Mouse (Mus musculus) cerebellum, postnatal 4 days (tissue): ENCODE measurements around the gene Mrpl12.
"Not testable (repeated sequence)": the region's sequence is repeated elsewhere in the genome, so short reads cannot be mapped to it uniquely, and the experiment has no call there.

ENCODE experiments used
- DNase-seq, 2 experiments: peaks; one replicate each; pipeline ENCODE4 v3.0.0; 2022; ENCODE audit warnings: low spot score in 2 of 2, mixed read lengths in 1 of 2

Mrpl12 gene

DNA sequence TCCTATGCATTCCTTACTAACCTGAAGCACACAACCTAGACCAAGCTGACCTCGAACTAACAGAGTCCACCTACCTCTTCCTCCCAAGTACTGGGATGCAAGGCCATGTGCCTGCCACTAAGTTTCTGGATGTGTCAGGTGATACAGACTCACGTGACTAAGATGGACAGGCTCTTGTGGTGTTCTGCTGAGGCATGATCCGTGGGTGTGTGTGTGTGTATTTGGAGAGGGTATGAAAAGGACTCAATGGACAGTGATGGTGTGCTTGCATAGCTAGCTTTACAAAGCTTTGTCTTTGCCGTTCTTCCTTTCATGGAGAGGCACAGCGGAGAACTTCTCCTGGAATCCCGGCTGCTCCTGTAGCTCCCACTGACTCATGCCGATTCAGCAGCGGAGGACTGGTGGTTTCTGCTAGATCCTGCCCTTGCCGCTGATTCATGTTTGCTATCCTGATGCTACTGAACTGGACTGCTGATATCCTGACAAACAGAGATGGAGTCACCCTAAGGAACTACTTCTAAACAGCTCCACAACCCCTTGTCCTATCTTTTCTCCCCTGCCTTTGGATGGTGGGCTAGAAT is 24.0 kb downstream of the Mrpl12 start:
- no peak for DNase-seq

GRCm38 (mm10) chr11:120509940-120510339 is 25.5 kb downstream of the Mrpl12 start:
- DNase-seq: no peak

DNA sequence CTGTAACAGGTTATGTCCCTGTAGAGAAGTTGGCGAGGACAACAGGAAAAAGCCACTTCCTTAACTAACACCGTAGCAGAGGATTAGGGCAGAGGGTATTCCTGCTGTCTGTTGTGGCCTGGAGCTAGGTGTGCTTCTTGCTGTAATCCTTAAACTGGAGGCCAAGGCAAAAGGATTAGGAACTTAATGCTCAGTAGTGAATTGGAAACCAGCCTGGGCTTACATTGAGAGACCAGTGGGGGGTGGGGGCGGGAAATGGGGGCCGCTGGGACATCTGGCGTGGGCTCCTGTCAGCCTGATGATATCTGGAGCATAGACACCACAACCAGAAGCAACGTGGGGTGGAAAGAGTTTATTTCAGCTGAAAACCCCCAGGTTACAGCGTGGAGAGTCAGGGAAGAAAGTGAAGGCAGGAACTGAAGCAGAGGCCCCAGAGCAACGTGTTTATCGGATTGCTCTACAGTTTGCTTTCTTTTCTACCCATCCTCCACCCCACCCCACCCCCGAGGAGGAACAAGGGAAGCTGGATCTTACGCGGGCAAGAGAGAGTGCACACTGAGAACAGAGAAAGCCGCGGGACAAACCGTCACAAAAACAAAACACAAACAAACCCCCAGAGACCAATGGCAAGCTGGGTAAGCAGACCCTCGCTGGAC is 26.1 kb downstream of the Mrpl12 start:
- no peak for DNase-seq

GRCm38 (mm10) chr11:120512790-120513453 is 28.5 kb downstream of the Mrpl12 start:
- DNase-seq: no peak

GRCm38 (mm10) chr11:120514262-120514661 is 29.8 kb downstream of the Mrpl12 start:
- not testable (repeated sequence) for DNase-seq

DNA sequence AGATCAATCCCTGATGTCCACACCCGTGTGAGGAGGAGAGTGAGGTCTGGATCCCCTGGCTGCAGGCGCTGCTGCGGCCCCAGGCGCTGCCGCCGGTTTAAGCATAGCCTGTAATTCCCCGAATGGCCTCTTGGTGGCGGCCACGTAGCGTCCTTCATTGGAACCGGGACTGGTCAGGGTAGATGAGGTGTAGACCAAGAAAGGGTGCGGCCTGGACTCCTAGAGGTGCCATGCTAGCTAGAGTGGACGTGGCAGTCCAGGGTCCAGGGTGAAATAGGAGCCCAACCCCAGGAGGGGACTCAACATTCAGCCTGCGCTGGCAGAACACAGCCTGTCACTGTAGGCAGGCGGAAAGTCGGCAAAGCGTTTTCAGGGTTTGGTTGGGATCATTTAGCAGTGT is 31.2 kb downstream of the Mrpl12 start:
- DNase-seq: peak; percentile 91 to 92

GRCm38 (mm10) chr11:120517147-120517546 is 32.7 kb downstream of the Mrpl12 start:
- DNase-seq: no peak

- DNase-seq: no peak
These were observed 33.6 kb downstream of the Mrpl12 start for GRCm38 (mm10) chr11:120518027-120518426.

DNA sequence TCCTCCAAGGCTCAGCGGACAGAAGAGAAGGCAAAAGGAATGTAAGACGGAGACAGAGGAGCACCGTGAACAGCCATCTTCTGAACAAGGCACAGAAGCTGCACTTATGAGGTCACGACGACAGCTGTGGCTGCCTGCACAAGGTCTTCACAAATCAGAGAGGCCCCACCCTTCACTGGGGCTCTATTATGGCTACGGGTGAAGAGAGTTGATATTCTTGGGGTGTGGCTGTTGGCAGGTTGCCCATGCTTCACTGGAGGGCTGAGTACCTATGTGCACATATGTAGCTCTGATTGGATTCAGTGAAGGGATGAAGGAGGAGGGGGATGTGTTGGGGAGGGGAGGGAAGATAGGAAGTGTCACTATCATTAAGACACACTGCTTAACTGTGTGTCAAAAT is 34.1 kb downstream of the Mrpl12 start:
- no peak for DNase-seq

GRCm38 (mm10) chr11:120519738-120520137 is 35.3 kb downstream of the Mrpl12 start:
- no peak for DNase-seq

DNA sequence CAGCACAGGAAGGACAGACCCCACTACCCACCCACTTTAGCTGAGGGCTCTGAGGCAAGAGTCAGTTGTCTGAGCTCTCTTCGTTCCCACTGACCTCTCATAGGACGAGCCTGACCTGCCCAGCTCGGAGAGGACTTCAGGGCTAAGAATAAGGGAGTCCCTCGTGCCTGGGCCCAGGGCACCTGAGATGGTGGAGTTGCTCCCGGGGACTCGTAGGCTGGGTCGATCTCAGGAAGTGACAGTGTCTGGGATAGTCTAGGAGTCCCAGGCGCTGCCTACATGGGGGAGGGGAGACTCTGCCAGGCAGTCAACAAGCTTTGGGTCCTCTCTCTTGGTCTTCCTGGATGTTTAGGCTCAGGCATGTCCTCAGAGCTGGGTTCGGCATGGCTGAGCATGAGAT is 36.1 kb downstream of the Mrpl12 start:
- no peak for DNase-seq

DNA sequence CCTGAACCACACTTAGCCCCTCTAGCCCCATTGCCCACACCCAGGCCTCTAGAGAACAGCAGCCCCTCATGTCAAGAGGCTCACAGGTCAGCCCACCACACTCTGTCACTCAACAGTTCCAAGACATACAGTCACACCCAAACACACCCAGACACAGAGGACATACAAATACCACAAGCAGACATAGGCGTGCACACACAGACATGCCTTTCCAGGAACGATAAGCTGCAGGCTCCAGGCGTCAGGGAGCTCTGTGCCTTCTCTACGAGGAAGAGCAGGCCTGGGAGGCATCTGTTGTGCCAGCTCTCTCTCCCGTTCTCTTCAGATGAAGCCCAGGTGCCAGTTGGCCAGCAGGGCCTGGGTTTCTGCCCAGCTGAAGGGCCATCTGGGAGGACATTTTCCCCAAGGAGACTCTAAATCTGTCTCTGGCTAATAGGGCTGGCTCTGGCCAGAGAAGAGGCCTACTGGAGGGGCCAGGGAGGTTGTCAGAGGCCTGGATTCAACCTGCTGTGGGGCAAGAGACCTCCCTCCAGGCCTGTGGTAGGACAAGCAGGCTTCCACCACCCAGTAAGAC is 36.6 kb downstream of the Mrpl12 start:
- DNase-seq: peak in 1 of 2 experiments; percentile 69

DNA sequence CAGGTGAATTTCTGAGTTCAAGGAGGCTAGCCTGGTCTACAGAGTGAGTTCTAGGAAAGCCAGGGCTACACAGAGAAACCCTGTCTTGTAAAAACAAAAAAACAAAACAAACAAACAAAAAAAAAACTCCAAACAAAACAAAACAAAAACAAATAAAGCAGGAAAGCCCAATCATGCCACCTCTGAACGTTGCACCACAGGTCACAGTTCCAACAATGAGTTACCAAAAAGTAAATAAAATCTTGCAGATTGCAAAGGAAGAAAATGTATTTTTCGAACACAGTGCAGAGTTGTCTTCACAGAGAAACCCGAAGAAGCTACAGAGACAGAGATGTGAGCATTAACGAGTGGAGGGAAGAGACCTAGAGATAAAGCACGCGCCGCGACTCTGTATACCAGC is 38.2 kb downstream of the Mrpl12 start:
- DNase-seq: no peak

GRCm38 (mm10) chr11:120525959-120526358 is 41.5 kb downstream of the Mrpl12 start:
- DNase-seq: no peak

DNA sequence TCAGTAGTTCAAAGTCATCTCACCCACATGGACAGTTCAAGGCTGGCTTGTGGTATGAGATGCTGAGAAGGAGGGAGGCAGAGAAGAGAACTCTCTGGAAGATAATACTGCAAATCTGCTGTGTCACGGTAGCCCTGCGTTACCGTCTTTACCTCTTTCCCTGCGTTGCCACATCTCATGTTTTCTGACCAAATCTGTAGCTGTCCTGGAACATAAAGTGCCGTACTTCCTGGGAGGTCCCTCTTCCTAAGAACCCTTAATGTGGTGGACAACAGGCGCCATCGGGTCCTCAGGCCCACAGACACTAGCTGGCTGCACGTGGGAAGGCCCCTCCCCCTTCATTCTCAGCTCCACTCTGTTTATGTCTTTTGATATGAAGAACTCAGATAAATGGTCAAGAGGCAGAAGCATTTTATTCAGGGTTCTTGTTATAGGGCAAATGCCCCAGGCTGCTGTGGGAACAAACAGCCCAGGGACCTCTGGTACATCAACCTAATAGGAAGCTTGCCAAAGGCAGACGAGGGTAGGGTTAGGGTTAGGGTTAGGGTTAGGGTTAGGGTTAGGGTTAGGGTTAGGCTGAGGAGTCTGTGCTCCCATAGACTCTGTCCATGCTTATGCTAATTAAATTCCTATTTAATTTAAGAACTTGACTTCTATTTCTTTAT is 43.4 kb downstream of the Mrpl12 start:
- no peak for DNase-seq

DNA sequence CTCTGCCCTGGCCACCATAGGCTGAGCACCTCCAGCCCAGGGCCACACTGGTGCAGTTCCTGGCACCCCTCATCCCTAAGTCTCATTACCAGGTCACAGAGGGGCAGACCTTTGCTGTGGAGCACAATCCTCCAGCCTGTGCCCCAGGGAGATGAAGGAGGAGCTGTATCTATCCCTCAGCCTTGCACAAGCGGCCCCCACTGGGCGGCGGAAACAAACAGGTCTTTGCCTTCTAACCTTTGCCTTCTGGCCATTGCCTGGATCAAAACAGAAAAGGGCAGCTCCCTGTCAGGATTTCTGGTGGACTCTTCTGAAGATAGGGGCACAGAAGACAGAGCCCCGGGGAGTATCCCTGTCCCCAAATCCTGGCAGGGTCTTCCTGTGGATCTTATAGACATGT is 44.5 kb downstream of the Mrpl12 start:
- no peak for DNase-seq

GRCm38 (mm10) chr11:120530085-120530964 is 45.9 kb downstream of the Mrpl12 start, which contains the start of gene Gcgr:
Gcgr (plus strand) TSS chr11:120530699.
- no peak for DNase-seq

DNA sequence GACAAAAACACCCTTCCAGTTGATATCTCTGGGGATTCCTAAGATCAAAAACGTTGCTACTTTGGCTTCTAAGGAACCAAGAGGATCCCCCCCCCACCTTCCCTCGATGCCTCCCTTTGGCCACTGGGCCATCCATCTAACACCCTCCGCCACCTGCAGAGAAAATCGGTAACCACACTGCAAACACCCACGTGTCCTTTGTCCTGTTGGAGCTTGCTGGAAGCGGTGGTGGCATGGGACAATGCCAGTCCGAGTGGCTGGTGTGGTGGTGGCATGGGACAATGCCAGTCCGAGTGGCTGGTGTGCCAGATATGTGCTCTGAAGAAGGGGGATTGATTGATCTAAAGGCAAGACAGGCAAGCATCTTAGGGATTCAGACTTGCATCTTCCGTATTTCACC is 47.2 kb downstream of the Mrpl12 start:
- DNase-seq: no peak

GRCm38 (mm10) chr11:120534093-120534492 is 49.7 kb downstream of the Mrpl12 start:
- no peak for DNase-seq

DNA sequence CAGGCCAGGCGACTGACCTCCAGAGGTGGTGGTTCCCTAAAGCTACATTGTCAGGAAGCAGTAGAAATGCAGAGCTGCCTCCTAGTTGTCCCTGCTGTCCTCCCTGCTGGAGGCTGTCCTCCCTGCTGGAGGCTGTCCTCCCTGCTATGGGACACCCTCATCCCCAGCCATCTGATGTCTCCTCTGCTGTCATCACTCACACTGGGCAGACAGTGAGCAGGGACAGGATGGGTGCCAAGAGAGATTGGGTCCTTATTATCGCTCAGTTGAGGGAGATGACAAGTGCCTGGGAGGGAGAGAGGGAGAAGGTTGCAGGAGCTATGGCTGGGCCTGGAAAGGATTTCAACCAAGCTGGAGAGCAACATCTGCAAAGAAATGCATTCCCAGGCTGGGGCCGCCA is 50.7 kb downstream of the Mrpl12 start:
- no peak for DNase-seq

DNA sequence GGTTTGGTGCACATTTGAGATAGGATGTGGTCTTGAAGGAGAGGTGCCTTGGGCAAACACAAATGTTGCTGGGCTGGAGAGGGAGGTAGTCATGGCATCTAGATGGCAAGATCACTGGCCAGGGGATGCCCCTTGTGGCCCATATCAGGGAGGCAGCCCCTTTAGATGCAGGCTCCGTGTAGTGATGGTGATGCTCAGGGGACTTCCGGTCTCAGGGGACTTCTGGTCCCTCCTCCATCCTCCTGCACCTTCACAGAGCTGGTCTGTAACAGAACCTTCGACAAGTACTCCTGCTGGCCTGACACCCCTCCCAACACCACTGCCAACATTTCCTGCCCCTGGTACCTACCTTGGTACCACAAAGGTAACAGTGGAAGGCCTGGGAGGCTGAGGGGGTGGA is 51.4 kb downstream of the Mrpl12 start:
- DNase-seq: no peak
